Mouse (Mus musculus): ENCODE data around the gene B3gat3.
"Not testable (repeated sequence)": the region's sequence is repeated elsewhere in the genome, so short reads cannot be mapped to it uniquely, and the experiment has no call there.

Gene B3gat3

DNA sequence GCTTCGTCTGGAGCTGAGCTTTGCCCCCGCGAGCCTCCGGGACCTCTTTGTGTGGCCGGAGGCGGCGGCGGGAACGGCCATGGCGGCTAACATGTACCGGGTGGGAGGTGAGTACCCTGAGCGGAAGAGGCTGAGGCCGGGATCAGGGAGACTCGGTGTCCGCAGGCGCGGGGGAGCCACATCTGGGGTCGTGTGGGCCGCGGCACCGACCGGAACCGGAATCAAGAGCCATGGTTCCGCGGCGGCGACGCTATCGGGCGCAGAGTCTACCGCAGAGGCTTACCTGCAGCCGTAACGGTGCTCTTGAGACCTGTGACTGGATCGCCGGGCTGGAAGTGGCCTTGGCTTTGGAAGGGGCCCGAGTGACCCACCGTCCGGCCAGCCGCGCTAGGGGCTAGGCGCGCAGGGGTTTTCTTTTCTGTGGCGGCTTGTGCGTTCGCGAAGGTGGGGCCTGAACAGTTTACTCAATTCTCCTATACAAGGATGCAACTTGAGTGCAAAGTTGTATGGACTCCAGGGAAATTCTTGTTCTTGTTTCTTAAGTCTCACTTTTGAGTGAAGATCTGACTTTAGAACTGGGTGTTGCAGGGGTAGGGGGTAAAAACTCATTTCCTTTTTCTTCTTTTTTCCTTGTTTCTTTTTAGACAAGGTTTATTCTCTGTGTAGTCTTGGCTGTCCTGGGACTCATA lies 22.2 kb downstream of the B3gat3 start:
- peak; percentile 75 for DNase-seq (ENCODE audit: low spot score)

DNA sequence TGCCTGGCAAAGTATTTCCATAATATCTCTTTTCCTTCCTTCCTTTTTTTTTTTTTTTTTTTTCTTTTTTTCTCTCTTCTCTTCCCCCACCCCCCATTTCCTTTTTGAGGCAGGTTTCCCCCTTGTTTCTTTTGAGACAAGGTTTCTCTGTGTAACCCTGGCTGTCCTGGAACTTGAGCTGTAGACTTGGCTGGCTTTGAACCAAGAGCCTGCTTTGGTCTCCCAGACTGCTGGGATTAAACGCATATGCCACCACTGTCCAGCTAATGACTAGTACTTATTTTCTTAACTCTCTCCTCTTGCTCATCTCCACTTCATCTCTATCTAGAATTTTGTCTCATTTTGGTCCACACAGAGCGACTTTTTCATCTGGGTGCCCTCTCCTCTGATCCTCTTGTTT lies 22.9 kb downstream of the B3gat3 start:
- DNase-seq (ENCODE audit: low spot score) = no peak

DNA sequence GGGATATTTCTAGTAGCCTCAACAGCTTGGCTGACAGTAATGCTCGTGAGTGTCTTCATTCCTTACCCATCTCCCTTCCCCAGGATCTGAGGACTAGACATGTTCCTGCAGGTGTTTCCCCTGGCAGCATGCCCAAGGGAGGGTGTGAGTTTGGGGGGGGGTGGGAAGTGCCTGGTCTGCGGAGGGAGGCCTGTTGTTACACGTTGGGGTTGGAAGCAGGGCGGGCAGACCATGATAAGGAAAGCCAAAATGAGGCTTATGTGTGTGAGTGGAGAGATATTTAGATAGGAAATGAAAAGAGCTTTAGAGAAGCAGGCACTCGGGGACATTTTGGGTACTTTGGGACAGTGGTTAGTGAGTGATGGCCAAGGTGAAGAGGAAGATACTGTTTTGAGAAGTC lies 23.9 kb downstream of the B3gat3 start:
- DNase-seq (ENCODE audit: low spot score) = no peak

DNA sequence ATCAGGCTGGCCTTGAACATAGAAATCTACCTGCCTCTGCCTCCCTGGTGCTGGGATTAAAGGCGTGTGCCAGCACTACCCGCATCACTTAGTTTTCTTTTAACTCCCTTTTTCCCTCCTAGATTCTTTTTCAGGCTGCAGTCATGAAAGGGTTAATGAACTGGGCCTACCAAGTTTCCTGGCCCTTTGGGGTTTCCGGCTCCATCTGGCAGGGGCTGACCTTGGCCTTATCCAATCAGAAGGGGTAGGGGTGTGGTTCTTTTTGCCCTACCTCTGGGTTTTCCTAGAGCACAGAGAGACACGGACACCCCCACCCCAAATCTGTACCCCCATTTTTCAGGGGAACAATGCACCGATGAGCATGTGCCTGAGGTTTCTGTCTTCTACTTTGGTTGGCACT lies 24.6 kb downstream of the B3gat3 start:
- peak; percentile 92 for DNase-seq (ENCODE audit: low spot score)

DNA sequence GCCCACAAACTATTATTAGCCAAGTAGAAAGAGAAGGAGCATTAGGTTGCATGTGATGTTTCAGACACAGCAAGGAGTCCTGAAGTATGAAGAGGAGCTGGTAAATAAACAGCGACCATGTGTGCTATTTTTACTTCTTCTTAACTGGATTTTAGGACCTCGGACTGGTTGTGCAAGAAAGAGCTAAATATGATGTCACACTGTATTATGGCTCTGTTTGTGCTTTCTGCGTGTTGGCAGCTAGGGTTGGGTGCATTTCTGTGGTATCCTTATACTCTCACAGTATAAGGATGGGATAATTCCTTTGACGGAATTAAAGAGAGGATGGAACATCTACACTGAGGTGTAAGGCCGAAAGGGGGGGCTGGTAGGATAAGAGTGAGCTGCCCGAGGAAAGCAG lies 25.1 kb downstream of the B3gat3 start:
- DNase-seq (ENCODE audit: low spot score) = no peak

DNA sequence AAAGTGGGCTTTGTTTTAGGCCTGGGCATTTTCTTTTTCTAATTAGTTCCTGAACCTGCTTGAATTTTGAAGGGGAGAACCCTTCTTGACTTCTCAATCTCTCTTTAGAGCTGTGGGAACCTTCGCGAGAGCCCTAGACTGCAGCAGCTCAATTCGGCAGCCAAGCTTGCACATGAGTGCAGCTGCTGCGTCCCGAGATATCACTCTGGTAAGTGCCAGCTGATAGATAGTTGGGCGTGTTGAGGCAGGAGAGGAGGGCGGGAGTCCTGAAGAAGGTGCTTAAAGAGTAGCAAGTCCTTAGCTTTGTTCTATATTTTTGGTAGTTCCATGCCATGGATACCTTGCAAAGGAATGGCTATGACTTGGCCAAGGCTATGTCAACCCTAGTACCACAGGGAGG lies 26.8 kb downstream of the B3gat3 start:
- DNase-seq (ENCODE audit: low spot score) = no peak

DNA sequence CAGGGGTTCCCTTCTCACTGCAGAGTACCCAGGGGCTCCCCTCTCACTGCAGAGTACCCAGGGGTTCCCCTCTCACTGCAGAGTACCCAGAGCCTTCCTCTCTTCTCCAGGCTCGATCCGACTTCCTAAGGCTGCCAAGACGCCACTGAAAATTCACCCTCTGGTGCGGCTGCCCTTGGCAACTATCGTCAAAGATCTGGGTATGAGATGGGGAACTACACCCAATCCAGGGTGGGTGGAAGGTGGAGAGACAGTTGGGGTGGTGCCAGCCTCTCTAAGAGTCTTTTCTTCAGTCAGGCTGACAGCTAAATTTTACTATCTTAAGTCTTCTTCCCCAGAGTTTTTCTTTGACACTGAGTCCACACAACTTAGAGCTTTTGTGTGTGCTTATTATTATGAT lies 30.0 kb downstream of the B3gat3 start:
- DNase-seq (ENCODE audit: low spot score) = no peak

DNA sequence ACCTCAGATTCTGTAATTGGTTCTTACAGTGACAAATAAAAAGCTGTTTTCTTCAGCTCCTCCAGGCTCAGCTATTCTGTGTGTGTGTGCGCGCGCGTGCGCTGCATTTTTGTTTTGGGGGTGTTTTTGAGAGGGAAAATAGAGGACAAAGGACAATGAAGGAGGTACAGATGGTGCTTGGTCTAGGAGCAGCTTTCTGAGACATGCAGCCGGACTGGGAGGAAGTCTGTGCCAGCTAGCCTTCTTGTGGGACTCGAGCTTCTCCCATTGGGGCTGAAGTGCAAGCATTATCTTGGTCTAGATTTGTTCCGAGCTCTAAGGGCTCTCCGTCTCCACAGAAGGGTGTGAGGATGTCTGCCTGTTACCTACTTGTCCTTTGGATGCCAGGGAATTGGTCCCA lies 32.1 kb downstream of the B3gat3 start:
- no peak for DNase-seq (ENCODE audit: low spot score)

DNA sequence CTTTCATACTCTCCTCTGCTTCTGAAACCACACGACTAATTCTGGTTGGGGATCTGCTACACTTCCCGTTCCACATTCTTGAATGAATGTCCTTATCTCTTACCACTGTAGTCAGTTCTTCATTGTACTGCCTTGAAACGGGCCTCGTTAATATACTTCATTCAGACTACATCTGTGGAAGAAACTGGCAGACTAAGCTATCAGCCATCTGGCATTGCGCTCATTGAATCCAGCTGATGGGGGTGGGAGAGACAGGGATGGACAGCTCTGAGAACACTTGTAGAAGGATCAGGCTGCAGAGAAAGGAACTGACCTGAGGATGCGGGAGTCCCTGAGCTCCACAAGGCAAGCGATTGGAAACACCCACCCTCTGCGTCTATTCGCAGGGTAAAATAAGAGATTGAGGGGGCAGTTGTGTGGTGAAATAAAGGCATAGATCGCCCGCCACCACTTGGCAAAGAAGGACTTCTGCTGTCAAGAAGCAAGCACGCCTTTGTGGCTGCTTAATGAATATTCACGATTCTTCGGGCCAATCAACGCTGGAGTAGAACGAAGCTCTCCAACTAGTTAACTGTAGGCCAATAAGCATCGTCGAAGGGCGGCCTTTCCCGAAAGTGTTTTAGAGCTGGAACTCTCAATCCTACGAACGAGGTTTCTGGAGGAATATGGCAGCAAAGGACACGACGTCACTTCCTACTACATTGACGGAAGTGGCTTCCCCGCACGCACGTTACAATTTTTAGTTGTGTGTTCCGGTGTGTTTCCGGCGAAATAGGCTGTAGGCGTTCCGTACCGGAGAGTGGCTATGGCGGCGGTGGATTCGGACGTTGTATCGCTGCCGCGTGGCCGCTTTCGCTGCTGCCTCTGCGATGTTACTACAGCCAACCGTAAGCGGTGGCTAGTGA lies 33.2 kb downstream of the B3gat3 start, which contains the start of gene Tut1:
Tut1 (plus strand) TSS at position 713 of the 905 bp plus-strand sequence.
- peak; percentile 83 for DNase-seq (ENCODE audit: low spot score)

DNA sequence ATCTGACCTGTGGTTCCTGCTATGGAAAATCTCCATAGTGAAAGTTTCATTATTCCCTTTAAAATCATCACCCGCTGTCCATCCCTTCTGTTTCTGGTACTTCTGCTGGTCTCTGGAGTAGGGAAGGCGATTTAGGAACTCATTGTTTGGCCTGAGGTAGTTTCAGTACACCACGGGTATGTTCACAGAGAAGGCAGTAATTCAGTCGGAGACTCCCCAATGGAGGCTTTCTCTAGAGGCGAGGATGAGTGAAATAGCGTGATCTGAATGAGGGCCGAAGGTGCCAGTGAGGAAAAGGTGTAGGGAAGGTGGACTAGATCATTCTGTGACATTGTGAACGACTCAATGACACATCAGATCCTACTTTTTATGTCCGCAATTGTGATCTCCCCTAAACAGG lies 34.0 kb downstream of the B3gat3 start:
- DNase-seq (ENCODE audit: low spot score) = no peak

DNA sequence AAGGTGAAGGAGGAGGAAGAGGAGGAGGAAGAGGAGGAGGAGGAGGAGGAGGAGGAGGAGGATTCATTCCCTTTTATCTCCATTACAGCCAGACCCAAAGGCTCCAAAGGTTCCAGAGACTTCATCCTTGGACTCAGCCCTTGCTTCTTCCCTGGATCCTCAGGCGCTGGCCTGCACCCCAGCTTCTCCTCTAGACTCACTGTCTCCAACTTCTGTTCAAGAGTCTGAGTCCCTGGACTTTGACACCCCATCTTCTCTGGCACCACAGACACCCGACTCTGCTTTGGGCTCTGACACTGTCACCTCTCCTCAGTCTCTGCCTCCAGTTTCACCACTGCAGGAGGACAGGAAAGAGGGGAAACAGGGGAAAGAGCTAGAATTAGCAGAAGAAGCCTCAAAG lies 42.1 kb downstream of the B3gat3 start:
- no peak for DNase-seq (ENCODE audit: low spot score)

DNA sequence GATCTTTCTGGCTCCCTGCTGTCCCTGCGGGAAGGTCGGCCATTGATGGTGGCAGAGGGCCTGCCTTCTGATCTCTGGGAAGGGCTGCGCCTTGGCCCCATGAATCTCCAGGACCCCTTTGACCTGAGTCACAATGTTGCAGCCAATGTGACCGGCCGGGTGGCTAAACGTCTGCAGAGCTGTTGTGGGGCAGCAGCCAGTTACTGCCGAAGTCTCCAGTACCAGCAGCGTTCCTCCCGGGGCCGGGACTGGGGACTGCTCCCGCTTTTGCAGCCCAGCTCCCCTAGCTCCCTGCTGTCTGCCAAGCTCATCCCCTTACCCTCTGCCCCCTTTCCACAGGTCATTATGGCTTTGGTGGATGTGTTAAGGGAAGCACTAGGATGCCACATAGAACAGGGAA lies 44.9 kb downstream of the B3gat3 start:
- DNase-seq (ENCODE audit: low spot score) = no peak

DNA sequence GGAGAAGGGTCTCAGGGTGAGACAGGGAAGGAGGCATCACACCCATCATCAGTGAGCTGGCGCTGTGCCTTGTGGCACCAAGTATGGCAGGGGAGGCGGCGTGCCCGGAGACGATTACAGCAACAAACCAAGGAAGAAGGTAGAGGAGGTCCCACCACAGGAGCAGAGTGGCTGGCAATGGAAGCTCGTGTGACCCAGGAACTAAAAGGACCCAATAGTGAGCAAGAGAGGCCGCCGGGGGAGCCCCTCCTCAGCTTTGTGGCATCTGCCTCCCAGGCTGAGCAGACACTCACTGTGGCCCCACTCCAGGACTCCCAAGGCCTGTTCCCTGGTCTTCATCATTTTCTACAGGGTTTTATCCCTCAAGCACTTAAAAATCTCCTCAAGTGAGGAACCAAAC lies 45.6 kb downstream of the B3gat3 start:
- peak; percentile 62 for DNase-seq (ENCODE audit: low spot score)

DNA sequence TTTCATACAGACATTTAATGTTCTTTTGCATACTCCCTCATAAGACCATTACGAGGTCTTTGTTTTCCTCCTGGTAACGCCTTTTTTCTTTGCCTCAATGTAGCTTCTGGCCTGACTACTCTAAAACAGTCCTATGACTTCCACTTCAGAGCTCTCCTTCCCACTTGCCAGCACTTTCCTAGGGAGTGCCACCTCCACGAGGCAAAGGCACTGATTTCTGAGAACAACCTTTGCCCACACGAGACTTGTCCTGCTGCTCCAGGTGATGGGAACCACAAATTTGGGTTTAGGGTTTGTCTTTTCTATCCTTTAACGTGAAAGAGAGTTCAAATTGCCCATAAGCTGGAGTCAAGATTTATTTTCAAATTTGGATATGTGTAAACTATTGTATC lies 46.0 kb downstream of the B3gat3 start:
- DNase-seq (ENCODE audit: low spot score) = no peak

DNA sequence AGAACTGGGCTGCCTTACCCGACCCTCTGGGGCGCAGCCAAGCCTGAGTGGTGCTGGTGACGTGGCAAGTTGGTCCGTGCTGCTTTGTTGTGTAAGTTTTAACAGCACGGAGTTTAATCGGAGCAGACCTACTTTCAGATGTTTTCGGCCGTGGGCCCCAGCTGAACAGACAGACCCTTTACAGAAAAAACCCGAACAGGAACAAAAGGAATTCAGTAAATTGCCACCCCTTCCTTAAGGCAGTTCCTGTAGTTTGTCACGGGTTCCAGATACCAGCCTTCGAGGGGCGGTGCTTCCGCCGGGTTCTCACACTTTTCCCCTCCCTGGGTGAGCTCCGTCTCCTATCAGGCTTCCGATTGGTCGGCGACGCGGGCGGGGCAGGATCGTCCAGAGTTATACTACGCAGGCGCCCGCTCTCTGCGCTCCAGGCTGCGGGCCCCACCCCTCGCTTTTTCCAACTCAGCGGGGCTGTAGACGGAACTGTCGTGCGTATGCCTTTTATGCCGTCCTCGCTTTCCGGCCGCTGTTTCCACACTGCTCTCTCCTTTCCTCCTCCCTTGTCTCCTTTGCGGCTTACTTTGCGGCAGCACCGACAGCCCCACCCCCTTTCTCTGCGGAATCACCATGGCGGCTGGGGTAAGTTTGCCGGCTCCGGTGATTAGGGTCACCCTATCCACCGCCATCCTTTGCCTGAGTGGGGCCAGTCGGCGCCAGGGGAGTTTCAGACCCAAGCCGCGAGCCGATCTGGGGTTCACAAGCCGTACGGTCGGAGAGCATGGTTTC lies 46.6 kb downstream of the B3gat3 start, which contains the start of gene Eef1g:
Eef1g (plus strand) TSS at position 452 of the 783 bp plus-strand sequence.
- DNase-seq (ENCODE audit: low spot score) = peak; percentile 96

DNA sequence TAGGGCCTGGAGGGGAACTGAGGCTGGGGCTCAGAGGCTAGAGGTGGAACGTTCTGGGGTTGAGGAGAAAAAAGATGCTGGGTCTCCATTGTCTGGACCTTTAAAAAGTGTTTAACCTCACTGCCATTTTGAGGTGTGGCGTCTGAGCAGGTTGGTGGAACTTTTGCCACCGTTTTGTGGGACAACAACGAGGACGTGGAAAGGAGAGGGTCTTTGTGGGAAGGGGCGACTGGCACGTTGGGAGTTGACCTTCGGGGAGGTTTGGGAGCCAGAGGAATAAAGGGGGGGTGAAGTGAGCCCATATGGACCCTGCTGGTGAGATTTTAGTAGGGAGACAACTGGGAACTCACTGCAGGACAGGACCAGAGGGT lies 47.2 kb downstream of the B3gat3 start:
- DNase-seq (ENCODE audit: low spot score) = no peak

DNA sequence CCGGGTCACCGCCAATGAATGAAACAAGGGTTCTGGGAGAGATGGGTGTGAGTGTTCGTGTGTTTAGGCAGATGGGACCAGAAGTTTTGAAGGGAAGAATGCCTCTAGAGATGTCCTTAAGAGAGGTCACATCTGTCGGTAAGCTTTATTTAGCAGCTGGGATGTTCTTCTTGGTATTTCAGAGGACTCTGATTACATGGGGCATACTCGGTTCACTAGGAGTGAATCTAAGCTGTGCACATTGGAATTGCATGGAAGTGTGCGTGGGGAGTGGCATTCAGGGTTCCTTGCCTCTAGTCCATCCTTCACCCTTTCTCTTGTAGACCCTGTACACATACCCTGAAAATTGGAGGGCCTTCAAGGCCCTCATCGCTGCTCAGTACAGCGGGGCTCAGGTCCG lies 47.7 kb downstream of the B3gat3 start:
- DNase-seq (ENCODE audit: low spot score) = no peak

DNA sequence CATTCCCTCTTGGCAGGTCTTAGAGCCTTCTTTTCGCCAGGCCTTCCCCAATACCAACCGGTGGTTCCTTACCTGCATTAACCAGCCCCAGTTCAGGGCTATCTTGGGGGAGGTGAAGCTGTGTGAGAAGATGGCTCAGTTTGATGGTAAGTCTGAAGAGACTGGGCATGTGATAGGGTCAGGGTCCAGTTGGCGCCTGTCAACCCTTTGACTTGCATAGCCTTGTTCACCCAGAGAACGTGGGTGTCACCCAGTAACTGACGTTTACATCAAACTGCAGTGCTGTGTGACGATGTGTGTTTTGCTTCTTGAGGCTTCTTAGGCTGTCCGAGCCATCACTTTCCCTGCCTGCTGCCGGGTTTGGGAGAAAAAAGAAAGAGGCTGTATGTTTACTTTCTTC lies 52.3 kb downstream of the B3gat3 start:
- not testable (repeated sequence) for DNase-seq (ENCODE audit: low spot score)

DNA sequence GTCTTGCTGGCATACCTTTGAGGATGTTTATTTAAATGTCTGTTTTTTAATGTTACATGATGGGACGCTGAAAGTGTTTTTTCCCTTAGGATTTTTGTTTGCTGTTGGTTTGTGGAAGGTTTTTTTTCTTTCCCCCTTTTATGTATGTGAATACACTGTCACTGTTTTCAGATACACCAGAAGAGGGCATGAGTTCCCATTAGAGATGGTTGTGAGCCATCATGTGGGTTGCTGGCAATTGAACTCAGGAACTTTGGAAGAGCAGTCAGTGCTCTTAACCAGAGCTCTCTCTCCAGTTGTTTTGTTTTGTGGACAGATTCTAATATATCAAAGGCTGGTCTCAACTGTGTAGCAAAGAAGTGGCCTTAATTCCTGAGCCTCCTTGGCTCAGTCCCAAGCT lies 54.5 kb downstream of the B3gat3 start:
- DNase-seq (ENCODE audit: low spot score) = no peak

DNA sequence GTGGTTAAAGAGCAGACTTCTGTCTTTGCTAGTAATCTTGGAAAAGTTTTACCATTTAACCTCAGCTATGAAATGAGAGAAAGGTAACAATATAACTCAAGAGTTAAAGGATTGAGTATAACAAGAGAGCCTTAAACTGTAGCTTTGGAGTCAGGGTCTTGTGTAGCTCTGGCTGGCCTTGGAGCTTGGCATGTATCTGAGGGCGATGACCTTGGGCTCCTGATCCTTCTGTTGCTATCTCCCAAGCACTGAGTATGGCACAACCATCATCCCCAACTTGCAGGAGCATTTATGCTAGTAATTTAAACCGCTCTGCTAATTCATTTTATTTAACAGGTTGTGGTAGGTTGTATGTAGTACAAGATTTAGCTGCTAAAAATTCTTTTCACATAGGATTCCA lies 55.3 kb downstream of the B3gat3 start:
- DNase-seq (ENCODE audit: low spot score) = no peak

DNA sequence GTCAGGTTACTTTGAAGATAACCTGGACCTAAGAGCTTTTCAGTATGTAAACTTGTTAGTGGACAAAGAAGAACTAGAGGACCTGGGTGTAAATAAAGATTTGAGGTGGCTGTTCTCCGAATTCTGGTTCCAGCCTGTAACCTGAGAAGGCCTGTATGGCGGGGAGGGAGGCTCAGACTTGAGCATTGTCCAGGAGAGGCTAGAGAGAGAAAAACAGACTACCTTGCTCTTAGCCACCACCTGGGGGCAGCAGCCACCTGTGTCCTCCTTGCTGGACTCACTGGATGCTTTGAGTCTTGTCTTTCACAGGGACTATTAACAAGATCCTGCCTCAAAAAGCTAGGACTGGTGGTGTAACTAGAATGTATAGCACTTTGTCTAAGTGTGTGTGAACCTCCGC lies 56.4 kb downstream of the B3gat3 start:
- no peak for DNase-seq (ENCODE audit: low spot score)

Measured in testis, postnatal 10 days (tissue).